Mouse (Mus musculus) MEL (cell line): ENCODE results near the gene Rps11. TPM values are rescaled to one million over a fixed set of nuclear protein-coding genes. Genes with fewer than 3 reads are reported as not detected.

ENCODE experiments used
- DNase-seq: peaks from one replicate; pipeline ENCODE4 v3.0.0; 2011; ENCODE audit warnings: low read depth, low spot score
- H3K27ac ChIP-seq: 2 replicates; pipeline ENCODE4 v1.5.1; 2012; ENCODE audit warnings: low read depth, mild to moderate bottlenecking, control low read depth, low read length, moderate library complexity; ENCODE audit not compliant: control insufficient read depth
- H3K27me3 ChIP-seq, 2 experiments: fragments of 150-350 bp in 1 of 2; sonication (generic) in 1 of 2; 2 replicates each; pipeline ENCODE4 v1.6.1; 2012; ENCODE audit warnings: low read length in 2 of 2, mild to moderate bottlenecking in 2 of 2, improper control_type of control experiment in 1 of 2, moderate library complexity in 1 of 2; ENCODE audit not compliant: insufficient read depth in 2 of 2, control insufficient read depth in 1 of 2
- H3K36me3 ChIP-seq, 2 experiments: 2 replicates each; pipeline ENCODE4 v1.6.1; 2012 to 2014; ENCODE audit warnings: low read length in 2 of 2, improper control_type of control experiment in 1 of 2, inconsistent platforms in 1 of 2, mild to moderate bottlenecking in 1 of 2; ENCODE audit not compliant: insufficient read depth in 2 of 2, control insufficient read depth in 1 of 2
- H3K4me1 ChIP-seq, 2 experiments: fragments of 150-350 bp in 1 of 2; sonication (generic) in 1 of 2; 2 replicates each; pipeline ENCODE4 v1.6.1; 2012; ENCODE audit warnings: low read length in 2 of 2, improper control_type of control experiment in 1 of 2, mild to moderate bottlenecking in 1 of 2; ENCODE audit not compliant: insufficient read depth in 2 of 2, control insufficient read depth in 1 of 2
- H3K4me3 ChIP-seq, 2 experiments: fragments of 150-350 bp in 1 of 2; sonication (generic) in 1 of 2; 2 replicates each; pipeline ENCODE4 v1.5.1; 2012; ENCODE audit warnings: low read depth in 2 of 2, low read length in 2 of 2, mild to moderate bottlenecking in 2 of 2, moderate library complexity in 2 of 2, control low read depth in 1 of 2, improper control_type of control experiment in 1 of 2; ENCODE audit not compliant: control insufficient read depth in 1 of 2, insufficient read depth in 1 of 2
- H3K79me2 ChIP-seq: 2 replicates; pipeline ENCODE4 v1.6.1; 2012; ENCODE audit warnings: mild to moderate bottlenecking, low read length, moderate library complexity; ENCODE audit not compliant: control insufficient read depth, poor library complexity, insufficient read depth
- H3K9ac ChIP-seq: 2 replicates; pipeline ENCODE4 v1.6.1; 2012; ENCODE audit warnings: low read depth, mild to moderate bottlenecking, control low read depth, low read length, moderate library complexity; ENCODE audit not compliant: control insufficient read depth, poor library complexity, severe bottlenecking
- H3K9me3 ChIP-seq: fragments of 150-350 bp; sonication (generic); replicated peaks from 2 replicates; pipeline ENCODE4 v1.6.1; 2012; ENCODE audit warnings: mild to moderate bottlenecking, low read length, improper control_type of control experiment, moderate library complexity; ENCODE audit not compliant: insufficient read depth
- BHLHE40 ChIP-seq: IDR thresholded peaks from 2 replicates; pipeline ENCODE4 v1.6.1; 2012; ENCODE audit warnings: low read depth, mild to moderate bottlenecking, inconsistent platforms, low read length, improper control_type of control experiment, borderline replicate concordance
- CHD2 ChIP-seq: IDR thresholded peaks from 2 replicates; pipeline ENCODE4 v1.6.1; 2011; ENCODE audit warnings: low read length, improper control_type of control experiment
- CTCF ChIP-seq, 3 experiments: IDR thresholded peaks in 2 of 3; conservative IDR thresholded peaks in 1 of 3; 2 replicates each; pipeline ENCODE4 v1.5.1; 2011 to 2012; ENCODE audit warnings: low read length in 3 of 3, low read depth in 2 of 3, mild to moderate bottlenecking in 2 of 3, improper control_type of control experiment in 1 of 3, inconsistent platforms in 1 of 3, mixed read lengths in 1 of 3, moderate library complexity in 1 of 3; ENCODE audit not compliant: control insufficient read depth in 1 of 3, insufficient read depth in 1 of 3, poor library complexity in 1 of 3, severe bottlenecking in 1 of 3
- E2F4 ChIP-seq: IDR thresholded peaks from 2 replicates; pipeline ENCODE4 v1.6.1; 2011; ENCODE audit warnings: low read depth, low read length, improper control_type of control experiment, borderline replicate concordance
- EP300 ChIP-seq, 2 experiments: IDR thresholded peaks; 2 replicates each; pipeline ENCODE4 v1.6.1; 2011; ENCODE audit warnings: improper control_type of control experiment in 2 of 2, low read length in 2 of 2, low read depth in 1 of 2, mild to moderate bottlenecking in 1 of 2
- ETS1 ChIP-seq: IDR thresholded peaks from 2 replicates; pipeline ENCODE4 v1.6.1; 2012; ENCODE audit warnings: low read depth, mild to moderate bottlenecking, inconsistent platforms, low read length, improper control_type of control experiment, moderate library complexity
- GABPA ChIP-seq: IDR thresholded peaks from 2 replicates; pipeline ENCODE4 v1.6.1; 2012; ENCODE audit warnings: low read depth, mild to moderate bottlenecking, inconsistent platforms, low read length, improper control_type of control experiment, moderate library complexity
- GATA1 ChIP-seq: IDR thresholded peaks from 2 replicates; pipeline ENCODE4 v1.6.1; 2011; ENCODE audit warnings: low read depth, low read length, improper control_type of control experiment
- JUND ChIP-seq: IDR thresholded peaks from 2 replicates; pipeline ENCODE4 v1.6.1; 2011; ENCODE audit warnings: low read depth, mild to moderate bottlenecking, improper control_type of control experiment, low read length
- KAT2A ChIP-seq: conservative IDR thresholded peaks from 2 replicates; pipeline ENCODE4 v1.6.1; 2012; ENCODE audit warnings: low read depth, low read length, improper control_type of control experiment, inconsistent platforms
- MAX ChIP-seq: IDR thresholded peaks from 2 replicates; pipeline ENCODE4 v1.6.1; 2011; ENCODE audit warnings: low read length, improper control_type of control experiment
- MXI1 ChIP-seq: IDR thresholded peaks from 2 replicates; pipeline ENCODE4 v1.6.1; 2011; ENCODE audit warnings: mild to moderate bottlenecking, low read depth, low read length, improper control_type of control experiment
- MYB ChIP-seq: IDR thresholded peaks from 2 replicates; pipeline ENCODE4 v1.6.1; 2011; ENCODE audit warnings: mild to moderate bottlenecking, low read depth, low read length, improper control_type of control experiment
- MYC ChIP-seq: IDR thresholded peaks from 2 replicates; pipeline ENCODE4 v1.6.1; 2011; ENCODE audit warnings: low read depth, mild to moderate bottlenecking, low read length, improper control_type of control experiment, moderate library complexity
- NRF1 ChIP-seq: IDR thresholded peaks from 2 replicates; pipeline ENCODE4 v1.6.1; 2014; ENCODE audit warnings: low read depth, mild to moderate bottlenecking, inconsistent platforms, low read length, improper control_type of control experiment, moderate library complexity; ENCODE audit not compliant: poor library complexity, insufficient read depth, severe bottlenecking
- POLR2A ChIP-seq, 2 experiments: IDR thresholded peaks; 2 replicates each; pipeline ENCODE4 v1.6.1; 2011 to 2012; ENCODE audit warnings: low read length in 2 of 2, mild to moderate bottlenecking in 2 of 2, control low read depth in 1 of 2, improper control_type of control experiment in 1 of 2, low read depth in 1 of 2, moderate library complexity in 1 of 2; ENCODE audit not compliant: control insufficient read depth in 1 of 2, insufficient read depth in 1 of 2, poor library complexity in 1 of 2
- POLR2AphosphoS2 ChIP-seq: IDR thresholded peaks from 2 replicates; pipeline ENCODE4 v1.6.1; 2011; ENCODE audit warnings: low read length, improper control_type of control experiment
- POLR2AphosphoS5 ChIP-seq: IDR thresholded peaks from 2 replicates; pipeline ENCODE4 v1.6.1; 2012; ENCODE audit warnings: low read depth, borderline replicate concordance, mild to moderate bottlenecking, inconsistent platforms, low read length, moderate library complexity, mixed read lengths
- RAD21 ChIP-seq: IDR thresholded peaks from 2 replicates; pipeline ENCODE4 v1.6.1; 2011; ENCODE audit warnings: mild to moderate bottlenecking, low read depth, low read length, improper control_type of control experiment
- RCOR1 ChIP-seq: IDR thresholded peaks from 2 replicates; pipeline ENCODE4 v1.6.1; 2012; ENCODE audit warnings: low read depth, mild to moderate bottlenecking, inconsistent platforms, low read length, improper control_type of control experiment
- SMC3 ChIP-seq: IDR thresholded peaks from 2 replicates; pipeline ENCODE4 v1.6.1; 2011; ENCODE audit warnings: low read depth, low read length, improper control_type of control experiment
- TBP ChIP-seq: IDR thresholded peaks from 2 replicates; pipeline ENCODE4 v1.8.0; 2011; ENCODE audit warnings: low read depth, low read length, improper control_type of control experiment
- USF1 ChIP-seq: IDR thresholded peaks from 2 replicates; pipeline ENCODE4 v1.6.1; 2014; ENCODE audit warnings: low read depth, mild to moderate bottlenecking, inconsistent platforms, low read length, improper control_type of control experiment, moderate library complexity
- ZKSCAN1 ChIP-seq: IDR thresholded peaks from 2 replicates; pipeline ENCODE4 v1.6.1; 2012; ENCODE audit warnings: low read depth, mild to moderate bottlenecking, inconsistent platforms, low read length, improper control_type of control experiment, moderate library complexity
- ZNF384 ChIP-seq: IDR thresholded peaks from 2 replicates; pipeline ENCODE4 v1.6.1; 2012; ENCODE audit warnings: low read depth, mild to moderate bottlenecking, inconsistent platforms, low read length, improper control_type of control experiment
- polyA plus RNA-seq, 2 experiments: library from polyadenylated mRNA; stranded (reverse) in 1 of 2; unstranded in 1 of 2; fragments of >175 nt in 1 of 2; fragments of >200 nt in 1 of 2; gene quantifications; 2 replicates each; pipeline versions ENCODE4 v1.2.1 to v1.2.4; 2012; ENCODE audit warnings: low replicate concordance in 2 of 2, low read depth in 1 of 2; ENCODE audit not compliant: insufficient read length in 2 of 2, insufficient read depth in 1 of 2, missing spikeins in 1 of 2
- total RNA-seq: library from RNA; depleted of rRNA; stranded (reverse); fragments of 300-350 nt; gene quantifications from 2 replicates; pipeline ENCODE4 v1.2.3, GENCODE M21; 2012

Gene Rps11
- total and polyA plus RNA-seq, 3 experiments = 2,708 to 5,434 (median 3,189) TPM

- Histone ChIP-seq H3K27ac (no peak overlapping the region), H3K4me1 (peaks cover 3 to 8% of the 10 kb centered on the region in 2 experiments; a peak in 3 of 4 replicates), H3K36me3 (no peaks in the 10 kb centered on the region), H3K9me3 (no peaks in the 10 kb centered on the region), H3K4me3 (no peak overlapping the region), H3K9ac (no peak overlapping the region), H3K79me2 (no peaks in the 10 kb centered on the region), H3K27me3 (no peaks in the 10 kb centered on the region)
- no peak for DNase-seq
- no peak for TF ChIP-seq TBP
These were observed 24.2 kb downstream of the Rps11 start for GRCm38 (mm10) chr7:45100046-45100445.

GRCm38 (mm10) chr7:45098541-45099240, 25.5 kb downstream of the Rps11 start:
- Histone ChIP-seq H3K27ac (no peak overlapping the region), H3K9ac (no peak overlapping the region), H3K36me3 (no peaks in the 10 kb centered on the region), H3K79me2 (no peaks in the 10 kb centered on the region), H3K27me3 (no peaks in the 10 kb centered on the region), H3K9me3 (no peaks in the 10 kb centered on the region), H3K4me3 (no peak overlapping the region), H3K4me1 (peaks cover 3 to 16% of the 10 kb centered on the region in 2 experiments; a peak in 3 of 4 replicates)
- DNase-seq = peak; percentile 71
- peak; percentile 17 for TF ChIP-seq RAD21
- TF ChIP-seq EP300 (IDR thresholded peaks at IDR 0.05; ENCODE audit: low read depth in 1 of 2, low read length in 2 of 2) = no peak
- TF ChIP-seq RCOR1 = no peak
- TF ChIP-seq TBP = no peak
- TF ChIP-seq ZNF384 = no peak
- TF ChIP-seq MYB = no peak
- TF ChIP-seq SMC3 = peak; percentile 44
- no peak for TF ChIP-seq GATA1
- no peak for TF ChIP-seq ZKSCAN1
- no peak for TF ChIP-seq JUND
- no peak for TF ChIP-seq E2F4
- TF ChIP-seq CTCF (IDR thresholded peaks at IDR 0.05 in 2 of 3, conservative IDR thresholded peaks at IDR 0.05 in 1 of 3; ENCODE audit: control insufficient read depth in 1 of 3, insufficient read depth in 1 of 3, low read depth in 2 of 3, low read length in 3 of 3, poor library complexity in 1 of 3, severe bottlenecking in 1 of 3) = peak; percentile 44 to 51 (median 50)
- no peak for TF ChIP-seq USF1
- no peak for TF ChIP-seq GABPA
- TF ChIP-seq POLR2AphosphoS5 = no peak
- no peak for TF ChIP-seq MXI1
- no peak for TF ChIP-seq POLR2AphosphoS2
- no peak for TF ChIP-seq KAT2A
- TF ChIP-seq ETS1 = no peak
- no peak for TF ChIP-seq MAX
- TF ChIP-seq CHD2 = no peak
- TF ChIP-seq BHLHE40 = no peak
- 0 out of 2 replicates have a peak, but pooled peaks have one; percentile 32 for TF ChIP-seq MYC
- TF ChIP-seq POLR2A (IDR thresholded peaks at IDR 0.05; ENCODE audit: control insufficient read depth in 1 of 2, insufficient read depth in 1 of 2, low read depth in 1 of 2, low read length in 2 of 2, poor library complexity in 1 of 2) = no peak
- TF ChIP-seq NRF1 = no peak
